Mouse (Mus musculus): Measurements from ENCODE around the gene Gm20431. TPM values are rescaled to one million over a fixed set of nuclear protein-coding genes. Genes with fewer than 3 reads are reported as not detected.
"Not testable (repeated sequence)": the region's sequence is repeated elsewhere in the genome, so short reads cannot be mapped to it uniquely, and the experiment has no call there.

Gene Gm20431
- polyA plus RNA-seq, 1 experiment from 2014 or later: 7.2 TPM

- H3K9me3 ChIP-seq: no peaks in the 10 kb centered on the region
- no peak overlapping the region for H3K9ac ChIP-seq
- WGBS: 76% methylated on average over 9 of the region's 9 CpGs
- peaks cover 15% of the 10 kb centered on the region for H3K4me1 ChIP-seq (replicated peaks)
- no peak overlapping the region for H3K27ac ChIP-seq
- no peak overlapping the region for H3K4me2 ChIP-seq (replicated peaks)
- H3K4me3 ChIP-seq (replicated peaks): no peak overlapping the region
- H3K36me3 ChIP-seq: peaks cover 12% of the 10 kb centered on the region
- no peak for ATAC-seq
- no peaks in the 10 kb centered on the region for H3K27me3 ChIP-seq (replicated peaks)
These were observed 39.8 kb downstream of the Gm20431 start for GRCm38 (mm10) chr2:167621255-167622087.

- Histone ChIP-seq H3K4me2 (replicated peaks) (no peak overlapping the region), H3K9ac (no peak overlapping the region), H3K27me3 (replicated peaks) (no peaks in the 10 kb centered on the region), H3K4me1 (replicated peaks) (peaks cover 8% of the 10 kb centered on the region), H3K36me3 (peaks cover 39% of the 10 kb centered on the region), H3K4me3 (replicated peaks) (no peak overlapping the region), H3K27ac (no peak overlapping the region), H3K9me3 (no peaks in the 10 kb centered on the region)
- no peak for ATAC-seq
- 79% methylated on average over 4 of the region's 4 CpGs for WGBS
These were observed 43.8 kb downstream of the Gm20431 start for GRCm38 (mm10) chr2:167617472-167617871.

- H3K27ac ChIP-seq: no peak overlapping the region
- no peak for ATAC-seq
- peaks cover 43% of the 10 kb centered on the region for H3K36me3 ChIP-seq
- no peaks in the 10 kb centered on the region for H3K27me3 ChIP-seq (replicated peaks)
- peaks cover 6% of the 10 kb centered on the region for H3K4me1 ChIP-seq (replicated peaks)
- no peak overlapping the region for H3K4me2 ChIP-seq (replicated peaks)
- H3K4me3 ChIP-seq (replicated peaks): no peak overlapping the region
- H3K9ac ChIP-seq: no peak overlapping the region
- H3K9me3 ChIP-seq: no peaks in the 10 kb centered on the region
- WGBS: 83% methylated on average over 3 of the region's 3 CpGs
These were observed 44.3 kb downstream of the Gm20431 start for GRCm38 (mm10) chr2:167617034-167617433.

- H3K36me3 ChIP-seq: peaks cover 57% of the 10 kb centered on the region
- not testable (repeated sequence) for H3K27ac ChIP-seq; H3K9me3 ChIP-seq; ATAC-seq; H3K27me3 ChIP-seq (replicated peaks); H3K4me3 ChIP-seq (replicated peaks); H3K4me2 ChIP-seq (replicated peaks); H3K4me1 ChIP-seq (replicated peaks); H3K9ac ChIP-seq
- whole genome bisulfite sequencing: 94% methylated on average over 7 of the region's 7 CpGs
These were observed 48.0 kb downstream of the Gm20431 start for GRCm38 (mm10) chr2:167613335-167613734.

GRCm38 (mm10) chr2:167612122-167612521 is 49.2 kb downstream of the Gm20431 start:
- H3K27ac ChIP-seq: no peak overlapping the region
- peaks cover 54% of the 10 kb centered on the region for H3K36me3 ChIP-seq
- H3K4me2 ChIP-seq (replicated peaks): no peak overlapping the region
- no peak for ATAC-seq
- H3K27me3 ChIP-seq (replicated peaks): no peaks in the 10 kb centered on the region
- no peaks in the 10 kb centered on the region; the same call in 1 of the 2 replicates for H3K4me1 ChIP-seq (replicated peaks)
- 85% methylated on average over 14 of the region's 14 CpGs for WGBS
- H3K9me3 ChIP-seq: no peaks in the 10 kb centered on the region
- H3K9ac ChIP-seq: no peak overlapping the region
- no peak overlapping the region for H3K4me3 ChIP-seq (replicated peaks)

- peaks cover 48% of the 10 kb centered on the region for H3K36me3 ChIP-seq
- WGBS: 76% methylated on average over 10 of the region's 10 CpGs
- ATAC-seq: no peak
These were observed 50.0 kb downstream of the Gm20431 start for GRCm38 (mm10) chr2:167611287-167611686.

GRCm38 (mm10) chr2:167606745-167607123 is 54.6 kb downstream of the Gm20431 start:
- no peak overlapping the region for H3K4me3 ChIP-seq (replicated peaks)
- no peaks in the 10 kb centered on the region for H3K27me3 ChIP-seq (replicated peaks)
- no peak overlapping the region for H3K4me2 ChIP-seq (replicated peaks)
- no peak overlapping the region for H3K9ac ChIP-seq
- H3K4me1 ChIP-seq (replicated peaks): peaks cover 3% of the 10 kb centered on the region; the same call in 1 of the 2 replicates
- no peaks in the 10 kb centered on the region for H3K9me3 ChIP-seq
- peaks cover 20% of the 10 kb centered on the region; the same call in 1 of the 2 replicates for H3K36me3 ChIP-seq
- H3K27ac ChIP-seq: no peak overlapping the region
- no peak for ATAC-seq
- 91% methylated on average over 4 of the region's 4 CpGs for WGBS

More at GRCm38 (mm10) chr2:167611287-167611686, 50.0 kb downstream of the Gm20431 start:
- no peak overlapping the region for H3K27ac ChIP-seq
- H3K4me3 ChIP-seq (replicated peaks): no peak overlapping the region
- no peak overlapping the region for H3K9ac ChIP-seq
- H3K9me3 ChIP-seq: no peaks in the 10 kb centered on the region
- no peaks in the 10 kb centered on the region for H3K27me3 ChIP-seq (replicated peaks)
- no peak overlapping the region for H3K4me2 ChIP-seq (replicated peaks)
- H3K4me1 ChIP-seq (replicated peaks): no peaks in the 10 kb centered on the region; the same call in 1 of the 2 replicates

GRCm38 (mm10) chr2:167605817-167606744 is 55.2 kb downstream of the Gm20431 start:
- no peak for ATAC-seq
- H3K36me3 ChIP-seq: peaks cover 20% of the 10 kb centered on the region; the same call in 1 of the 2 replicates
- H3K4me2 ChIP-seq (replicated peaks): no peak overlapping the region
- H3K27me3 ChIP-seq (replicated peaks): no peaks in the 10 kb centered on the region
- H3K9ac ChIP-seq: no peak overlapping the region
- H3K4me1 ChIP-seq (replicated peaks): 0 out of 2 replicates have a peak, but pooled peaks cover 3% of the 10 kb centered on the region
- no peak overlapping the region for H3K4me3 ChIP-seq (replicated peaks)
- 66% methylated on average over 17 of the region's 17 CpGs for WGBS
- H3K27ac ChIP-seq: no peak overlapping the region
- H3K9me3 ChIP-seq: no peaks in the 10 kb centered on the region

GRCm38 (mm10) chr2:167605178-167605794 is 56.0 kb downstream of the Gm20431 start:
- Histone ChIP-seq H3K4me3 (replicated peaks) (no peak overlapping the region), H3K27ac (no peak overlapping the region), H3K27me3 (replicated peaks) (no peaks in the 10 kb centered on the region), H3K36me3 (peaks cover 17% of the 10 kb centered on the region; the same call in 1 of the 2 replicates), H3K4me2 (replicated peaks) (no peak overlapping the region), H3K9ac (no peak overlapping the region), H3K9me3 (no peaks in the 10 kb centered on the region), H3K4me1 (replicated peaks) (0 out of 2 replicates have a peak, but pooled peaks cover 3% of the 10 kb centered on the region)
- whole genome bisulfite sequencing: 30% methylated on average over 11 of the region's 11 CpGs
- ATAC-seq: peak; percentile 84

GRCm38 (mm10) chr2:167602978-167603377 is 58.3 kb downstream of the Gm20431 start:
- H3K27ac ChIP-seq: no peak overlapping the region
- 34% methylated on average over 5 of the region's 5 CpGs for WGBS

GRCm38 (mm10) chr2:167602364-167602763 is 58.9 kb downstream of the Gm20431 start:
- Histone ChIP-seq H3K9ac (no peak overlapping the region), H3K27ac (no peak overlapping the region), H3K9me3 (no peaks in the 10 kb centered on the region), H3K4me3 (replicated peaks) (no peak overlapping the region), H3K4me2 (replicated peaks) (no peak overlapping the region), H3K36me3 (0 out of 2 replicates have a peak, but pooled peaks cover 5% of the 10 kb centered on the region), H3K27me3 (replicated peaks) (no peaks in the 10 kb centered on the region), H3K4me1 (replicated peaks) (peaks cover 17% of the 10 kb centered on the region)
- no peak for ATAC-seq
- 90% methylated on average over 2 of the region's 2 CpGs for WGBS

More at GRCm38 (mm10) chr2:167602978-167603377, 58.3 kb downstream of the Gm20431 start:
- H3K36me3 ChIP-seq: 0 out of 2 replicates have a peak, but pooled peaks cover 6% of the 10 kb centered on the region
- H3K9me3 ChIP-seq: no peaks in the 10 kb centered on the region
- H3K4me3 ChIP-seq (replicated peaks): no peak overlapping the region
- H3K4me2 ChIP-seq (replicated peaks): no peak overlapping the region
- no peaks in the 10 kb centered on the region for H3K27me3 ChIP-seq (replicated peaks)
- H3K4me1 ChIP-seq (replicated peaks): peaks cover 11% of the 10 kb centered on the region; the same call in 1 of the 2 replicates
- no peak overlapping the region for H3K9ac ChIP-seq
- ATAC-seq: no peak

Data from intestine, embryonic 15.5 days (tissue).